Mouse (Mus musculus) lung, postnatal 14 days (tissue): ENCODE measurements around the gene Gm49387.
A peak's percentile ranks its signal among the peaks of the same experiment; 100 is the strongest.

Source experiments
- DNase-seq: peaks from one replicate; pipeline ENCODE4 v3.0.0; 2021

The Gm49387 gene

DNA sequence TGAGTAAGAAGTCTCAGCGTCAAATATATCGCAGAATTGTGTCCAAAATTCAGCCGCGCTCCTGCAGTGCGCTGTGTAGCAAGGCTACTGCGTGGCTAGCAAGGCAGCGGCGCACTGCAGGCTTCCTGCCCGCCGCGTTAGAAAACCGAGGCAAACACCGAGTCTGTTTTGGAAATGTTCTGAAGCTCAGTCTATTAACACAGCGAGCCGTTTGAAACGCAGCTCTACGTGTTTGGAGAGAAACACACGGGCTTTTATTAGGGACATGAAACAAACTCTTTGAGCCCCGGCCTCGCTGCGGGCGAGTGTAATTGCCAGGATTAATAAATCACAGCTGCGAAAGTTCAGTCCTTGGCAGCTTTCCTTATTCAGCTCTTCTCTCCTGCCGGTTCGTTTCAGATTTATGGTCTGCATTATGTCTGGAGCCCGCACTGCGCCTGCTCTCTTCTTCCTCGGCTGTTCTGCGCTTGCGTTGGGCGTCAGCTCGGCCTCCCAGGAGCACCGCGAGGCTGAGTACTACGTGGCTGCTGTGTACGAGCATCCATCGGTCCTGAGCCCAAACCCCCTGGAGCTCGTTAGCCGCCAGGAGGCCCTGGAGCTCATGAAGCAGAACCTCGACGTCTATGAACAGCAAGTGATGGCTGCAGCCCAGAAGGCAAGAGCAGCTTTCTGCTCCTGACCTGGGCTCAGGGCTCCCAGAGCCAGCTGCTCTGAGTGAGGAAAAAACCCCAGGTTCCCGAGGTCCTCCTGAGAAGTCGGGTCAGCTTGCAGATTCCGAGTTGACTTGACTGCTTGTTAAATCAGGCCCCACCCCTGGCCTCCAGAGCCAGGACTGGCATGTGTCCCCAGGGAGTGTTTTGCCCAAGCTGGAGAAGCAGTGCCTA, 21.2 kb upstream of the Gm49387 start:
- DNase-seq = peak; percentile 78

DNA sequence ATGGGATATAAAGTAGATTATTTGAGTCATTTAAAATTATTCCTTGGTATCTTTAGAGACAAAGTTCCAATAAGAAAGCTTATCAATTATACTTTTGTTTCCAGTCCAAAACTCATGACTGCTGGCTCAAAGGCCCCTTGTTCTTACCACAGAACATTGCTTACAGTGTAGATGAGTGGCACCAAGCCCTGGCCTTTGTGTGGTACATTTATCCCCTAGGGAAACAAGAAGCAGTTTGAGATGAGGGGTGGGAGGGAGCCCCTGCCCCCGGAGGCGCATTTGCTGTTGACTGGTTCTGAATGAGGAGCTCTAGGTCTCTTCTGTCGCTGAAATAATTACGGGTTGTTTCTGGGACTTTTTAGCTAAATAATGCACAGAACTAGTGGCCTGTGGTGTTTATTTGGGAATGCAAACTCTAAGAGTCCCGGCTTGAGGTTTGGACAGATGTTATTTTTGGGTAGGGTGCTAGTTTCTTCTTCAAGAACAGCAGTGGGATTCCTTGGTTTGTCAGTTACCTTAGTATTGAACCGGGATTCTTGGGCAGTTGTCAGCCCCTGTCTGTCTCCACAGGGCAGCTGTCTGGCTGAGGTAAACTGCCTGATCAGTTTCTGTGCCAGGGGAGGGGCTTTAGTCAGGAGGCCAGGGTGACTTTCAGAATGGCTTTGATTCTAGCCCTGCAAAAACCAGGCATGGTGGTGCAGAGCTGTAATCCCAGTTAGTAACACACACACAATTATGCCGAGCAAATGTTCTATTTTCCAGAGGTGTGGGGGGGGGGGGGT, 19.8 kb upstream of the Gm49387 start:
- DNase-seq = no peak

DNA sequence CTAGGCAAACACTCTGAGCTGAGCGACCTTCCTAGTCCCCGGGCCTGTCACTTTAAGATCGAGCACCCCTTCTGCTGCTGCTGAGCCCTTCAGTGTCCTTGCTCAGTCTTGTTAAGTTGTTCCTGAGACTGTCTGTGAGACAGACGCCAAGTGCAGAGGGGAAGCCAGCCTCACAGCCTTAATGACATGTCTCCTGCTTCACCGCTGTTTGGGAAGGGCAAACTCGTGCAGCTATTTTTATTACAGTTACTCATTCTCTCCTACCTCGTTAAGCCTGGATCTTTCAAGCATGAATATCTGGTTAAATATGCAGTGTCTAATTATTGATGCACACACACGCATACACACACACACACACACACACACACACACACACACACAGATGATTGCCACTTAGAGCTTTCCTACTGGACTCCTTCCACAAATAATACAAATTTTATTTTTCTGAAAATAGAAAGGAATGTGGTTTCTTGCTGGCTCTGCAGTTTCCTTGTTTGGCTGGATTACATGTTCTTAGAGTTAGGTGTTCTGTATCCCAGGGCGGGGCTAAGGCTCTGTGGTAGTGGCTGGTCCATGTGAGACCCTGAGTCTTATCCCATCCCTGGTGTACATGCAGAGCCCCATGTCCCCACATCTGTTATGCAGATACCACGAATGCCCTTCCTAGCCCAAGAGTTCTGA, 19.0 kb upstream of the Gm49387 start:
- no peak for DNase-seq

DNA sequence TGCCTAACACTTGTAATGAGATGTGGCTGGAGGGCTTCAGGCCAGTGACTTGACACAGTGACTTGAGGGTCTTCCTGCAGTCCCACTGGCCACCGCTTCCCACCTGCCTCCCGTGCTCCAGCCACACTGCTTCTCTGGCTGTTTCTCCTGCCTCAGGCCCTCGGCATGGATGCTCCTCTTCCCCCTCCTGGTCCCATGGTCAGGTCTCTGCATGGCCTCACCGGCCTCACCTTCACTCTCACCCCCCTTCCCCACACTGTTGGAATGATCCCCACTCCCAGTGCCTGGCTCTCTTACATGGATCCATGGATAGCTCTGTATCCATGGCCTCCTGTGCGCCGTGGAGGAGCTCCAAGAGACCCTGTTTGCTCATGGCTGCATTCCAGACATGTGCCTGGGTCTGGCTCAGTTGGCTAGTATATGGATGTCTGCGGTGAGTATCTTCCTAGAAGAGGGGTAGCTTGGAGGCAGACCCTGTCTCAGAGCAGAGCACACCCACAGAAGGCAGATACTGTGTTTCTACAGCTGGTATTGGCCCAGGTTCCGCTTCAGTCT, 17.5 kb upstream of the Gm49387 start:
- DNase-seq = no peak

DNA sequence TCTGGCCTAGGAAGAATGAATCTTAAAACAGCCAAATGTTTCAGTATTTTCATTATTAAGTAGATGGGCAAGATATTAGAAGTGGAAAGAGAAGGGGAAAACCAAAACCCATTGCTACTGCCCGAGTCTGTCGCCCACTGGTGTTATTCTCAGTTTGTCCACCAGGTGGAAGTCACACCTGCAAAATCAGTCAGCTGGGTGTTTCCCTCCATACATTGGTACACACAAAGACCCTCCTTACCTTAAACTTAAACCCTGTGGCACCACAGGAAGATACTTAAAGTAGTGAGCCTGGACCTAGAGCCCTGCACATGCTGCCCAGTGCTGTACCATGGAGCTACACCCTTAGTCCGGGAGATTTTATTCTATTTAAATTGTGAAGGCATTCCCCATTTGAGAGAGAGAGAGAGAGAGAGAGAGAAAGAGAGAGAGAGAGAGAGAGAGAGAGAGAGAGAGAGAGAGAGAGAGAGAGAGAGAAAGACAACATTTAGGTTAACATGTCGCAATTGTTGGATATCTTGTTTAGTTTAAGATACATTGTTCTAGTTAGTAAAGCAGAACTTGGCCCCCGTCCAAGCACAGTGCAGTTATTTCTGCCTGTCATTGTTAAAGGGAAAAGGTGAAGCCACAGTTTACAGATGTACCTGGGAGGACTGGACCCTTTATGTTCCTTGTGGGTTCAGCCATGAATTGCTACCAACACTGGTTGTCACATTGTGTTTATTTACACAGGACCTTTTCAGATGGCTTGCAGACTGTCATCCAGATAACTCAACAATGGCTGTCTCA, 16.4 kb upstream of the Gm49387 start:
- peak; percentile 79 for DNase-seq

DNA sequence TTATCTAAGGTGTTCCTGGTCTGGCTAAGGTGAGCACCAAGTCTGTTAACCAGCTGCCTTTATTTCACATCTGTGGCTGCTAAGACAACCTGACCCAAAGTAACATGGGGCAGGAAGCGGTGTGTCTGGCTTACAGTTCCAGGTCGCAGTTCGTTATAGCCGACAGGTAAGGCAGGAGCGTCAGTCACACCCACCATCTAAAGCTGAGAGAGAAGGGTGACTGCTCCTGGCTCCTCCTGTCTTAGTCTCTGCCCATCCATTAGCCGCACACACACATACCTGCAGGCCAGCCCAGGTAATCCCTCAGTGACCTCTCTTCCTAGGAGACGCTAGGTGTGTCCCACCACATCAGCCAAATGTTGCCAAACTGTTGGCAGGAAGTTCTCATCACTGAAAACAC, 15.7 kb upstream of the Gm49387 start:
- DNase-seq = no peak

DNA sequence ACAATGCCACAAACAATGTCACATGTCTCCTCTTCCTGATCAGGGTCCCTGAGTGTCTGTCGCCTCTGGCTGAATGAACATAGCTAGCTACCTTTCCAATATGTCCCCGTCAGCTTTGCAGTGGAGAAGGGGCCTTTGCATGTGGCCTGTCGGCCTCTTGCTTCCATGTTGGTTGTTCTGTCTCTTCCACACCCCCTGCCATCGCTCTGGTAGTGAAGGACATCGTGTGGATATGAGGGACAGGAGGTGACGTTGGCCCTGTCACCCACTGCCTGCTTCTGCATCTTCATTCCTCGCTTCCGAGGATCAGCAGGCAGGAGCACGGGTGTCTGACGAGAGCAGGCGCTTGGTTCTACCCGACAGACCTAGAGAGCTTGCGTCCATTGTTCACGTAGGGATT, 14.7 kb upstream of the Gm49387 start:
- DNase-seq = no peak

DNA sequence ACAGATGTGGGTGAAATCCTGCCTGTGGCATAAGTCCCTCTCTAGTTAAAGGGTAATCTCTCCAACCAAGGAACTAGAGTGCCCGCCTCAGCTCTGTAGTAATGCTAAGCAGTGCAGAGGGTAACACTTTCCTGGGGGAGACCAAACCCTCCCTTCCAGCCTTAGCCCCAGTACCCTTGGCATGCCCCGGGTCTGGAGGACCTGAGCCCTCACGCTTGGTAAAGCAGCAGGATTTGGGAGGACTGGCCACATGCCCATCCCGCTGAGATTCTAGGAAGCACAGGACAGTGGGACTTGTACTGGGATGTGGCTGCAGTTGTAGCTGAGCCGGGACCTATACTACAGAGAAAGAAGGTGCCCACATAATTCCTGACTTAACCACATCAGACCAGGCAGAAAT, 14.1 kb upstream of the Gm49387 start:
- no peak for DNase-seq

DNA sequence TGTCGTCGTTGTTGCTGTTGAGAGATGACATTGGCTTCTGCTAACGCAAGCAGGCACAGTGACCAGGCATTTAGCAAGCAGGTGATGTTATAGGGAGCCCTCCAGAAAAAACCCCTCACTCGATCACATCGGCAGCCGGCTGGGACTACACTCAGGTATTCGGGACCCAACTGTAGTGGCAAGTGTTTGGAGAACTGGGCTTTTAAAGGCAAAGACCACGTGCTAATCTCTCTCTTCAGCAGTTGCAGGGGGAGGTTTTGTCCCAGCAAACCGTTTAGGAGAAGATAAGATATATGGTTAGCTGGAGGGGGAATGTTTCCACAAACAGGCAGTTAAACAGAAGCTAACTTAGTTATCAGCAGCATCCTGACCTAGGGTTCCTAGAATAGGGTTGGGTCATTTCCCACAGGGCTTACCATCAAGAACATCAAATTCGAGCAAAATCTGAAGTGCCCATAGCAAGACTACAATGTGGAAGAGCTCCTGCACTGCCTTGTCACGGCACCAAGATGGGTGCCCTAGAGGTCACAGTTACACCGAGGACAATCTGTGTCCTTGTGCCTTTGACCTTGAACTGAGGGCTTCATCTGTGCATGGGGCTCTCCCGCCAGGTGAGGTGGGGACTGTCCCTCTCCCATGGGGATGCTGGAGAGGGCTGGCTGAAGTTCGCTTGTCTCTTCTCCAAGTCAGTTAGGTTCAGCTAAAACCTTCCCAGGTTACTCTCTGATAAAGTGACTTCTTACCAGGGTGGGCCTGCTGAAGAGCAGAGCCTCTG, 12.6 kb upstream of the Gm49387 start:
- no peak for DNase-seq

DNA sequence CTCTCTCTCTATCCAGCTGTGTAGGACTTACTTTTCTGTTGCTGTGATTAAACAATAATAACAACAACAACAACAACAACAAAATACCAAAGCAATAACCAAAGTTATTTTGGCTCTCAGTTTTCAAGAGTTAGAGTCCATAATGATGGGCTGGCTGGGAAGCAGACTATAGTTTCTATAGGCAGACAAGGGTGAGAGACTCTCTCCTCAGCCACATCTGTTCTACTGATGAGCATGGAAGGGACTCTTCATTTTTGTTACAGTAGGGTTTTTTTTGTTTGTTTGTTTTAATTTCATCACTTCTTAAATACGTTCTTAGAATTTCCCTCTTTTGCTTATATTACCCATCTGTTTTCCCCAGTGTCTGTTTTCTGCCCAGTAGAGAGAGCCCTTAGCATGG, 11.9 kb upstream of the Gm49387 start:
- no peak for DNase-seq

DNA sequence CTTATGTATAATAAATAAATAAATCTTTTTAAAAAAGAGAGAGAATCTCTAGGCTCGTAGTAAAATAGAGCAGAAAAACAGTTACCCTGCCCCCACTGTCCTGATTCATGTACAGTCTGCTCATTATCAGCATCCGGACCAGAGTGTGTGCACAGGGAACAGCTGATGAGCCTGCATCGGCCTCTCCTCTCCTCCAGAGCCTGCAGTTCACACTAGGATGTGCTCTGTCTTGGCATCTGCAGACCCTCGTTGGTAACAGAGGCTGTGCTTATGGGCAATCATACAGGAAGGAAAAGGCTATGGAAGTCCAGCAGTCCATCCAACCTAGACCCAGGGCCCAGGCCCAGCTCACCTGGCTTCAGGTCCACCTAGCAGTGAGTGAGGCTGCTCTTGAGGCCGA, 11.4 kb upstream of the Gm49387 start:
- DNase-seq = no peak

DNA sequence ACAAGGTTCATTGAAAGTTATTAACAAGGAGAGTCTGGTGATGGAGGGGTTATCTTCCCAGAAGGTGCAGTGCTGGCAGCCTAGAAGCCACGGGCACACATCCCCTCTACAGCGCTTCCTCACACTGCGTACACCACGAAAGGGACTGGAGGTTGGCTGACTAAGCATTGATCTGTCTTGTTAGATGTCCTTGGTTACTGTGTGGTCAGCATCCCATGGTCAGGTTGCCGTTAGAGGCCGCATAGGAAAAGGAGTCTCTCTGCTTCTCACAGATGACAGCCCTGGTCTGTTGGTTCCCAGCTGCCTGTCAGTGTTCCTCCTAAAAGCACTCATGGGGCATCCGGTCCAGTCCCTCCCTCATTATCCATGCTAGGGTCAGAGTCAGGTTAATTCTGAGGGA, 10.5 kb upstream of the Gm49387 start:
- no peak for DNase-seq

DNA sequence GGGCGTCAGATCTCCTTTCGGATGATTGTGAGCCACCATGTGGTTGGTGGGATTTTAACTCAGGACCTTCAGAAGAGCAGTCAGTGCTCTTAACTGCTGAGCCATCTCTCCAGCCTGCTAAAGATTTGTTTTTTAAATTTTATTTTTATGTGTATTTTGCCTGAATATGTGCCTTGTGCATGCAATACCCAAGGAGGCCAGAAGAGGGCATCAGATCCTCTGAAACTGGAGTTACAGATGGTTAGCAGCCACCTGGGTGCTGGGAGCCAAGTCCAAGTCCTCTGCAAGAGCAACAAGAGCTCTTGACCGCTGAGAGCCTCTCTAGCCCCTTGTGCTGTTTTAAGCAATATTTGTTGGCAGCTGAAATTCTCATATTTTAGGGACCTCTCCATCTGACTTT, 9.7 kb upstream of the Gm49387 start:
- DNase-seq = no peak

DNA sequence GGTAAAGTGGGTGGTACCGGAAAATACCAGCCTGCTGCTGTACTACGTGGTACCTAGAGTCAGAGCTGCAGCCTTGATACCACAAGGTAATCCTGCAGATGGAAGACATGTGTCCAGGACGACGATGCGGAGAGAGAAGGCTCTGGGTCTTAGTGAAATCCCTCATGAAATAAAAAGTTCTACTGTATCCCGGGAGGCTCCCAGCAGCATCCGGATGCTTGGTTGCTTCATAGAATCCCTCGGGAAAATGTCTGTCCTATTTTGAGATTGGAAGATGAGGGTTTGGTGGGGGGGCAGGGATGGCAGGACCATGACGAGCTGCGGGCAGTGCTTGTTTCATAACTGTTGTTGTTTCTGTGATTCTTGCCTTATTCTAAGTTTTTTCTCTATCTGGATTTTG, 7.3 kb upstream of the Gm49387 start:
- no peak for DNase-seq

DNA sequence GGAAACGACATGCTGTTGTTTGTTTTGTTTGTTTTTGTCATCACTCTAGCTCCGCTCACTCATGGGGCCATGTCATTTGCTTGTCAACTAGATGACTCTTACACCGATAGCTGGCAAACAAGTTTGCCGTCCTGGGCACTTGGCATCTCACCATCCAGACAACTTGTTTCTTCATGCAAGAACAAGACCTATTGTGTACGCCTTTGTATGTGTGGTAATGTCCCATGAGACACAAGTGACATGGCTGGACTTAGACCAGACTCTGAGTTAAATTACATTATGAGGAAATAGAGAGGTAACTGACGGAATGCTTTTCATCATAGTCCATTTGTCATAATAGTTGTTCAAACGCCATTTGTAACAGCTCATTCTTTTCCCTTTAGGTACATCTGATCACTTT, 5.2 kb upstream of the Gm49387 start:
- DNase-seq = no peak

DNA sequence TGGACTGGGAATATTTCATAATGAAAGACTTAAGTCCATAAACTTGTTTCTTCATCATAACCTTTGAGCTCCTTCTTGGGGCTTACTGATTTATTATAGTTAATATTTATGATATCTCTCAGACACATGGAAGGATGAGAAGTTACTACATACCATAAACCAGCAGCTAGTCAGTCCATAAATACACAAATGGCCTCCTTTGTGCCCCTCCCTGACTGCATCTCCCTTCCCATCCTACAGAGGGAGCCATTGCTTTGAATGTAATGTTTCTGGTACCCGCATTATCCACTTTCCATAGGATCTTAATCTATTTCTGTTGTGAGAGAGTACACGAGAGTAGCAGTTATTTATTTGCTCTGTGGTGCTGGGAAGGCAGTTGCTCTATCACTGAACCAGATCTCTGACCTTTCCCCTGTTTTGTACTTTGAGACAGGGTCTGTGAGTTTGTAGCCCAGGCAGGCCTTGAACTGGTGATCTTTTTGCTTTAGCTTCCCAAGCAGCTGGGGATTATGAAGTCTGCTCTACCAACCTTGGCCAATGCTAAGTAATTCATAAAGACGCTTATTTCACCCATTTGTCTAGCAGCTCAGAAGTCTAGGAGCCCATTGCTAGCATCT, 4.4 kb upstream of the Gm49387 start:
- no peak for DNase-seq

DNA sequence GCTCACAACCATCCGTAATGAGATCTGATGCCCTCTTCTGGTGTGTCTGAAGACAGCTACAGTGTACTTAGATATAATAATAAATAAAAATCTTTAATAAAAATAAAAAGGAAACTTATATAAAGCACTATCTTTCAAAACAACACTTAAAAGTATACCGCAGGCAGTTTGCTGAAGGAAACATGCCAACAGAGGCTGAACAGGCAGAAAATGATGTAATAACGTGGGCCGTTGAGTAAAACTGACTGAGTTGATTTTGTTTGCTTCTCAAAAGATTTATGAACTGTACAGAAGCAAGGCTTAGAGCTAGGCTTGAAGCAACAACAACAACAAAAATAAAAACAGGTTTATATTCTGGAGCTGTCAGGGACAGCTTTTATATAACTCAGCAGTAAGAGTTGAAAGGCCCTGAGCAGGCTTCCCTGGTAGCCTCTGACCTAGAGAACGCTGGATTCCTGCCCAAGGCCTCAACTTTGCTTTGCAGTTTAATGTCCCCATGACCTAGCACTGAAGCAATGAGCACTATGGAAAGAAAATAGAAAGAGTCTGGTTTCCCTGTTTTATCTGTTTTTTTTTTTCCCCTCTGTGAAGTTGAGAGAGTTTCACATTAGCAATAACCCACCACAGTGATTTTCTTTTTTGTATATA, 3.6 kb upstream of the Gm49387 start:
- DNase-seq = no peak

DNA sequence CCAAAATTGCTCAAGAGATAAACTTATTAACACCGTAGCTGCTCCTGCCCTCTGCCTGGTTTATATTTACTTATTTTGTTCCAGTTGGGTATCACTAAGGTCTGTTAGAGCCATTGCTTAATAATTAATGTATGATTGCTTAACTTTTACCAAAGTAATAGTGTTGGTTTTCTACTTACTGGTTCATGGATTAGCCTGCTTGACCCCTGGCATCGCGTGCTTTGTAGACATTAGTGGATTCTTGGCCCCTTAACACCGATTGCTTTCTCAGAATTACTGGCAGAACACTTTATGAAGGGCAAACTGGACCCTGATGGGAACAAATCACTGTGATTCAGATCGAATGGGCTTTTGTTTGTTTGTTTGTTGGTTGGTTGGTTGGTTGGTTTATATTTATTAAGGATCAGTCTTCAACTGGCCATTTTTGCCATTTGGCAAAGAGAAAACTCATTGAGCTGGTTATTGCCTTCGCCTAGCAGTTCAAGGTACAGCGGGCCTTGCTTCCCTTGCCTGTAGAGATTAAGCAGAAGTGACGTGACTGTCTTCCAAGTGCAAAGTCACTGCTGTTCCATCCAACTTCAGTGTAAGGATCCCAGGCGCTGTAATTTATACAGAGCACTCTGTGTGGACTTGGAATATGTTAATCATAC, 953 bp upstream of the Gm49387 start:
- DNase-seq = no peak

DNA sequence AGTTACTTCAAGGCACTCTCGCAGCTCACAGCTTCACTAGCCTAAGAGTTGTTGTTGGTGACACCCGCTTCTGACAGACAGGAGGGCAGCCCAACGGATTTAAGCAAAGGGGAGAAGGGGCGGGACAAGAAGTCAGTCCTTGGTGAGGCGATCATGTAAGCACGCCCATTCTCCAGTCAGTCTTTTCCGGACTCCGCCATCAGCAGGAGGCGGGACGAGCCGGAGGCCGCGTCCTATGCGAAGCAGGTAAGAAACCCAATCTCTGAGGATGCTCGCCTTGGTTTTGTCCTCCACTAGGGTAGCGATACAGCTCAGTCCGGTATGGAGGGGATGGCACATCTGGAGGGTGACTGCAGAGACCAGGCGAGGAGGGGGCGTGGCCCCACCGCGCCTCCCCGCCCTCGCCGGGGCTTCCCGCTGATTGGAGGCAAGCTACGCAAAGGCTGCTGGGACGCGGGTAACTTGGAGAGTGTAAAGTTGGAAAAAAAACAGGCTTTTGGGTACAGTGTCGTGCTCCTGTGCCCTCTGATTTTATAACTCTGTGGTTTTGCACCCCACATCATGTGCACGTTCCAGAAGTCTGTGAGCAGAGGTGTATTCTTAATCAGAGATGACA, 320 bp upstream of the Gm49387 start, which contains the start of the genes Btd and Hacl1:
Btd (plus strand) TSS at position 139 of the 616 bp plus-strand sequence.
Hacl1 (minus strand) TSS at position 397 of the 616 bp plus-strand sequence.
- DNase-seq = peak; percentile 86

DNA sequence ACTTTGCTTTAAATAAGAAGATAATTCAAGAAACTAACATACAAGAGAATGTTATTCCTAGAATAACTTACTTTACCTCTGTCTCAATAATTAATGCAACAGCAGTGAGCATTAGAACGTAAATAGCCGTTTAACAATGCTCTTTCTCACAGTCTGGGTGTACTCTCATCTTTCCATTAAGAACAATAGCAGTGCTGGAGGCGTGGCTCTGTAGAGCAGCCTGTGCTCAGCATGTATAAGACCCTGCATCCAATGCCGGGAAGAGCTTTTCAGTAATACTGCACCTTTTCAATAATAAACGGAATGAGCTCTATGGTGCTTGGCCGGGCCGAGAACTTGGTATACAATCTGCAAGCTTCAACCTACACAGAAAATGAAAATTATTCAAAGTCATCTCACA, 10.0 kb downstream of the Gm49387 start:
- DNase-seq = no peak
